Mouse (Mus musculus): ENCODE data around the gene B3galt5. TPM values are rescaled to one million over a fixed set of nuclear protein-coding genes. Genes with fewer than 3 reads are reported as not detected.

The B3galt5 gene
- total RNA-seq, 2 experiments from 2014 or later = 59.4 to 63.4 TPM

- peak in 1 of 2 experiments; percentile 34 for DNase-seq (ENCODE audit: low spot score in 2 of 2)
Observed at GRCm38 (mm10) chr16:96339570-96339969, 104.0 kb downstream of the B3galt5 start.

GRCm38 (mm10) chr16:96341269-96341668, 105.7 kb downstream of the B3galt5 start:
- DNase-seq (ENCODE audit: low spot score in 2 of 2) = peak in 1 of 2 experiments; percentile 80

- peak in 1 of 2 experiments; percentile 32 for DNase-seq (ENCODE audit: low spot score in 2 of 2)
Observed at GRCm38 (mm10) chr16:96341945-96342344, 106.3 kb downstream of the B3galt5 start.

DNA sequence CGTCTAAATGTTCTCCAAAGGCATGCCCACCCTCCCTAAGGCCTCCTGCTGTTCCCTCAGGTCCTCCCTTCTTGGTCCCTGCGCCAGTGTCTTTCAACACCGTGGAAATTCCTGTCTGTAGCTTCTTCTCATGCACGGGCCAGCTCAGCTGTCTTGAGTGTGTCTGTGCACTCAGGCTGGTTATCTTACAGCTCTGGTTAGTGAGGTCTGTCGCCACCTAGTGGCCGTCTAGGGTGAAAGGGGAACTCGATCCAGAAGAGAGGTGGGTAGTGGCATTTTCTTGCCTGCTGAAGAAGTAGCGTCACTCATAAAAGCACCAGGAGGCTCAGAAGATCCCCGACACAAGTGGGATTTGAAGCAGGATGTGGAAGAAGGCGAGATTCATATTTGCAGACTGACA, 109.5 kb downstream of the B3galt5 start:
- peak; percentile 74 to 90 for DNase-seq (ENCODE audit: low spot score in 2 of 2)

GRCm38 (mm10) chr16:96348070-96348469, 112.5 kb downstream of the B3galt5 start:
- no peak for DNase-seq (ENCODE audit: low spot score in 2 of 2)

DNA sequence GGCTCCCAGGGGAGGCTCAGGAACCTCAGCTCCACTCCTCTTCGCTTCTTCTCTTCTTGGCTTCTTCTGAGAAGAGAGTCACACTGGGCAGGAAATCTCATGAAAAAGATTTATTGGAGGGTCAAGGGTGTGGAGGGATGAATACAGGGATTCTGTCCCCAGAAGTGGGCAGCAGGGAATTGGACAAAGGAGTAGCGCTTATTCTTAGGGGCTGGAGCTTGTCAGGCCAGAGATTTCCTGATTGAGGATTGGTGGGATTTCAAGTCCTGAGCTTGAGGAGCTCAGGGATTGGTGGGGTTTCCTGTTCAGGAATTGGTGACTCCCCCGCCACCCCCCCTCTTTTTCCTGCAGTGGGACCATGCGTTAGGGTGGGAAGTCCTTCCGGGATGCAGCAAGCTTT, 113.2 kb downstream of the B3galt5 start:
- no peak for DNase-seq (ENCODE audit: low spot score in 2 of 2)

DNA sequence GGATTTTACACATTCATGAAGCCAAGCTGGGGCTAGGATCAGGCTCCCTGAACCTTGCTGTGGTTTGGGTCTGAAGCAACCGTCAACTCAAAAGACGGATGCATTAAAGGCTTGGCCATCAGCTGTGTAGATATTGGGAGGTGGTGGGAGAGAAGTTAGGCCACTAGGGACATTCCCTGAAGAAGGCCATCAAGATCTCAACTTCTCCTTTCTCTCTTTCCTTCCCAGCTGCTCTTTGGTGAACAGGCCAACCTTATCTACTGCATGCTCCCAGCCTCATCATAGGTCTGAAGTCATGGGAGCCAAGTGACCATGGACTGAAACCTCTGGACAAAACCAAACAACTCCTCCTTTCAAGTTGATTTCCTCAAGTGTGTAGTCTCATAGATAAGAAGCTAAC, 115.9 kb downstream of the B3galt5 start:
- DNase-seq (ENCODE audit: low spot score in 2 of 2) = no peak

GRCm38 (mm10) chr16:96353296-96353896, 117.8 kb downstream of the B3galt5 start:
- no peak for DNase-seq (ENCODE audit: low spot score in 2 of 2)

DNA sequence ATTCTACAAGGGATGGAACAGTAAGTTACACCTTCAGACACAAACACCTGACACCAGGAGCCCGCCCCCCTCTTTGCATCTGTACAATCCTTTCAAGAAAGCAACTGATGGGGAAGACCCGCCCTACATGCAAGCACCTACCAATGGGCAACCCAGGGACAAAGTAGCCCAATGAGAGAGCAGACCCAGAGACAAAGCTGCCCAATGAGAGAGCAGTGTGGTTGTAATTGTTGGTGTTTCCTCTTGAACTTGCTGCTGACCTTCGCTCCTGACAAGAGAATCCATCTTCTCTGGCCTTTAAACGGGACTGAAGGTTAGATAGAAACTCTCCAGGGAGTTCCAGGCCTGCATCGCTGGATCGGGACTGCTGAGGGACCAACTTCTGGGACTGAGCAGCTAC, 118.4 kb downstream of the B3galt5 start:
- no peak for DNase-seq (ENCODE audit: low spot score in 2 of 2)

DNA sequence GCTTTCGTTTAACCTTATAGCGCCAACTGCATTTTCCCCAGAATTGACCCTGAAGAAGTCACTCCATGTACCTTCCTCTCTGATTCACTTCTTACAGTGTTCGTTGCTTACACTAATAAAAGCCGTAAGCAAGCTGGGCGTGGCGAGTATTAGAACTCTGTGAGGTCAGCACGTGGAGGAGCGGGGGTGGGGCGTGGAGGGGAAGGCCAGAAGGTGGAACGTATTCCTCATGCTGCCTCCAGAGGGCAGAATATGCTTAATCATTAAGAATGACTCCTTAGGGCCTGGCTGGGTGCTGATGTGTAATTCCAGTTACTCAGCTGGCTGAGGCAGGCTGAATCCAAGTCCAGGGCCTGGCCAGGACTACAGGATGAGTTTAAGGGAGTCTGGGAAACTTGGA, 122.3 kb downstream of the B3galt5 start:
- peak in 1 of 2 experiments; percentile 40 for DNase-seq (ENCODE audit: low spot score in 2 of 2)

- no peak for DNase-seq (ENCODE audit: low spot score in 2 of 2)
Observed at GRCm38 (mm10) chr16:96361305-96362124, 125.9 kb downstream of the B3galt5 start.

GRCm38 (mm10) chr16:96362873-96363272, 127.3 kb downstream of the B3galt5 start:
- no peak for DNase-seq (ENCODE audit: low spot score in 2 of 2)

DNA sequence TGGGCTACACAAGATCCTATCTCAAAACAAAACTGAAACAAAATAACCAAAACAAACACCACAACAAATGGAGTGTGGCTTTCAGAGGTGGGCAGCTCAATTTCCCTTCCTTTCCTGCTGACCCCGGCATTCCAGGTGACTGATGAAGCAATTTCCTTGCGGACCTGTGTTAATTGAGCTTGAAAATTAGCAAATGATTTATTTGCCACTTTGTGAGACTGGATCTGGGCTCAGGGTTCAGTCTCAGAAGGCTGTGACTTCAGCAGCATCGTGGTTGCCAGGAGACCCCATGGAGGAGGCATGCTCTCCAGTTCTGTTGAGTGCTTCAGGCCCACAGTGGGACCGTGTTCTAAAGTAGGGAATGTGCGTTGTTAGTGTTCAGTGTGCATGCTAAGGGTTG, 127.7 kb downstream of the B3galt5 start:
- no peak for DNase-seq (ENCODE audit: low spot score in 2 of 2)

- peak in 1 of 2 experiments; percentile 14 for DNase-seq (ENCODE audit: low spot score in 2 of 2)
Observed at GRCm38 (mm10) chr16:96364870-96365269, 129.3 kb downstream of the B3galt5 start.

Other genes starting within 250 kb of the B3galt5 start
- gene Psmg1, start 244.8 kb upstream of the B3galt5 start, total RNA-seq (2021) = 10 to 100 TPM; 15.3 to 19.0 TPM
- 100 to 1,000 TPM; 126 to 128 TPM for gene Brwd1, start 153.3 kb upstream of the B3galt5 start, total RNA-seq (2021)
- 10 to 100 TPM; 82.6 to 83.8 TPM for gene Hmgn1, start 108.1 kb upstream of the B3galt5 start, total RNA-seq (2021)
- gene Wrb, start 90.4 kb upstream of the B3galt5 start, total RNA-seq (2021) = 10 to 100 TPM; 69.8 to 85.4 TPM
- gene Lca5l, start 43.5 kb upstream of the B3galt5 start, total RNA-seq (2021) = 1 to 10 TPM; 1.1 to 1.2 TPM
- gene Sh3bgr, start 35.4 kb upstream of the B3galt5 start, total RNA-seq (2021) = 1 to 10 TPM; 2.0 to 2.6 TPM
- gene Itgb2l, start 207.8 kb downstream of the B3galt5 start, total RNA-seq (2021) = not detected
- 100 to 1,000 TPM; 226 to 264 TPM for gene Pcp4, start 231.8 kb downstream of the B3galt5 start, total RNA-seq (2021)